Mouse (Mus musculus) limb, embryonic 14.5 days (tissue): ENCODE results near the gene Slc29a2. TPM values are rescaled to one million over a fixed set of nuclear protein-coding genes. Genes with fewer than 3 reads are reported as not detected.

ENCODE experiments used
- ATAC-seq: fragments of 200-750 bp; cut with Nextera tagmentation; 2 replicates; pipeline ENCODE4 v1.8.0; 2017; ENCODE audit warnings: low read depth, moderate number of reproducible peaks, moderate TSS enrichment; ENCODE audit not compliant: low FRiP score
- DNase-seq: peaks from one replicate; pipeline ENCODE4 v3.0.0-alpha.2; 2015; ENCODE audit warnings: low spot score
- H3K27ac ChIP-seq: fragments of 300-500 bp; sonication (generic); replicated peaks from 2 replicates; pipeline ENCODE4 v1.5.1; 2014; ENCODE audit warnings: low read depth, mild to moderate bottlenecking, low read length, moderate library complexity, mixed read lengths
- H3K27me3 ChIP-seq: fragments of 300-500 bp; sonication (generic); 2 replicates; pipeline ENCODE4 v1.6.1; 2014; ENCODE audit warnings: low read length, mixed read lengths; ENCODE audit not compliant: control insufficient read depth, insufficient read depth
- H3K36me3 ChIP-seq: fragments of 300-500 bp; sonication (generic); 2 replicates; pipeline ENCODE4 v1.6.1; 2014; ENCODE audit warnings: mild to moderate bottlenecking, low read length, moderate library complexity, mixed read lengths; ENCODE audit not compliant: control insufficient read depth, insufficient read depth
- H3K4me1 ChIP-seq: fragments of 300-500 bp; sonication (generic); 2 replicates; pipeline ENCODE4 v1.6.1; 2014; ENCODE audit warnings: antibody characterized with exemption, low read length, mixed read lengths; ENCODE audit not compliant: control insufficient read depth, insufficient read depth
- H3K4me2 ChIP-seq: fragments of 300-500 bp; sonication (generic); replicated peaks from 2 replicates; pipeline ENCODE4 v1.6.1; 2014; ENCODE audit warnings: low read depth, mild to moderate bottlenecking, low read length, moderate library complexity; ENCODE audit not compliant: severe bottlenecking
- H3K4me3 ChIP-seq: fragments of 300-500 bp; sonication (generic); replicated peaks from 2 replicates; pipeline ENCODE4 v1.5.1; 2014; ENCODE audit warnings: low read length
- H3K9ac ChIP-seq: fragments of 300-500 bp; sonication (generic); 2 replicates; pipeline ENCODE4 v1.6.1; 2014; ENCODE audit warnings: mild to moderate bottlenecking, low read depth, low read length, moderate library complexity; ENCODE audit not compliant: severe bottlenecking
- H3K9me3 ChIP-seq: fragments of 300-500 bp; sonication (generic); 2 replicates; pipeline ENCODE4 v1.6.1; 2016; ENCODE audit warnings: low read length; ENCODE audit not compliant: control insufficient read depth
- POLR2A ChIP-seq: fragments of 200-500 bp; IDR thresholded peaks from 2 replicates; pipeline ENCODE4 v1.8.0; 2012; ENCODE audit warnings: inconsistent platforms, mild to moderate bottlenecking, moderate library complexity, borderline replicate concordance; ENCODE audit not compliant: insufficient read depth, insufficient read length; ENCODE audit errors: extremely low read depth
- WGBS: fragments of 180-500 bp; shearing (Covaris S2); extraction: QIAGEN DNeasy Blood & Tissue Kit; methylation state at CpG from one replicate; pipeline ENCODE4 v1.1.7; 2014; 5-methylcytosine and 5-hydroxymethylcytosine counted together
- polyA plus RNA-seq, 2 experiments: library from polyadenylated mRNA; depleted of rRNA in 1 of 2; stranded (reverse) in 1 of 2; unstranded in 1 of 2; fragments of >200 nt; fragmentation: Nextera tagmentation in 1 of 2; extraction: Ambion mirVana in 1 of 2; gene quantifications; 2 replicates each; pipeline versions ENCODE4 v1.2.1 to v1.2.3; 2012 to 2014

Slc29a2 gene
- polyA plus RNA-seq, 2 experiments: 3.7 to 15.7 TPM

DNA sequence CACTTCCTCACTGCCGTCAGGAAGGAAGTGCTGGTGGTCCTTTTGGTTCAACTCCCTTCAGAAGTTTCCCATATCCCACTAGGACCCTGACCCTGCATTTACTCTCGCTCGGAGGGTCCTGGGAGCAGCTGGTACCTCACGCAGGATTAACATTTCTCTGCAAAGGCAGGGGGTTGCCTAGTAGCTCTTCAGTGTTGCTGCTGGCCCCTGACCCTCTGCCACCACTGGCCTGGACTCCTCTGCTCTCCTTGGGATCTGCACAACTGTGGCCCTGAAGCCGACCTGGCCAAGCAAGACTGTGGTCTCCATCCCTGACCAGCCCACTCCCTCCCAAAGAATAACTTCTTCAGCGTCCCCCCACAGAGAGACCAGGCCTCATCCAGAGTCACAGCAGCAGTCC lies 25.7 kb downstream of the Slc29a2 start:
- no peak for TF ChIP-seq POLR2A
- Histone ChIP-seq H3K4me1 (peaks cover 8% of the 10 kb centered on the region), H3K27ac (no peak overlapping the region), H3K27me3 (peaks cover 25% of the 10 kb centered on the region), H3K9ac (no peak overlapping the region), H3K4me3 (no peak overlapping the region), H3K4me2 (no peak overlapping the region), H3K36me3 (peaks cover 35% of the 10 kb centered on the region), H3K9me3 (no peaks in the 10 kb centered on the region)
- no peak for ATAC-seq
- WGBS: 74% methylated on average over 6 of the region's 6 CpGs
- no peak for DNase-seq

DNA sequence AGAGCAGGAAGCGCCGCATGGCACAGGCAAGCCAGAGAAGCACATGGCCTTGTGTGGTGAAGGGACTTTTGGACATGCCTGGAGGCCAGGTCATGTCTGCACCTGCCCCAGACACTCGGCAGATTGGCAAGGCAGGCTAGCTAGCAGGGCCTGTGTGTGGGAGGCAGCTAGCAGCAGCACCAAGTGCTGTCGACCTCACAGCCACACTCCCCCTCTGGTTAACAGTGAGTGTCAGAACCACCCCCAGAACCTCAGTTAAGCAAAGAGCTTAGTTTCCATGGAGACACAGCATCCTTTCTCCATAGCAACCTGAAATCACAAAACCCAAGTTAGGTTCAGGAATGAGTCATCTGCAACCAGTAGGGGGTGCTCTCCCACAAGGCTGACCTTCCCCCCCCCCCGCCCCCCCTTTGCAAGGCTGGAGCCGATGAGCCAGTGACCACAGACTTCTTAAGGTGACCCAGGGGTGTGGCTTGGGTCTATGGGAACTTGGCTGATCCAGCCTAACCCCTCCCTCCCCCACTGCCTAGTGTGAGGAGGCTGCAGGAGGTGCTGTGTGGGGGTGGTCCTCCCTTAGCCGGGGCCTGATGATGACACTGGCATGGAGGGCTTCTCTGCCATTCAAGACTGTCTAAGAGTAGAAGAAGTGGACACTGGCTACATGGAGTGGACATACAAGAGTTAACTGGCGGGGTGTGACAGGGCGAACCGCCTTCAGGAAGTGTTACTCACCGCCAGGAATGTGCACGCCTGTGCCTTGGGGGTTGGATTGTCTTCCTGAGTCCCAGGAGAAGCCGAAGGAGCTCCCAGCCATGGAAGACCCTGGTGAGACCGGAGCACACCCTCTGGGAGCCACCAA lies 26.6 kb downstream of the Slc29a2 start, which contains the start of gene Rin1:
TSS of gene Rin1 (plus strand) at position 435 of the 859 bp plus-strand sequence.
- H3K36me3 ChIP-seq: peaks cover 35% of the 10 kb centered on the region
- no peaks in the 10 kb centered on the region for H3K9me3 ChIP-seq
- peak within 1 kb of the TSS; percentile 11; the same call in 1 of the 2 replicates for H3K4me3 ChIP-seq
- TF ChIP-seq POLR2A: no peak
- no peak for ATAC-seq
- DNase-seq: peak; percentile 15
- H3K27me3 ChIP-seq: peaks cover 25% of the 10 kb centered on the region
- H3K27ac ChIP-seq: no peak within 1 kb of the TSS
- peak within 1 kb of the TSS; percentile 31 for H3K4me2 ChIP-seq
- no peak within 1 kb of the TSS for H3K9ac ChIP-seq
- whole genome bisulfite sequencing: 19% methylated on average over 11 of the region's 14 CpGs
- H3K4me1 ChIP-seq: peaks cover 8% of the 10 kb centered on the region

DNA sequence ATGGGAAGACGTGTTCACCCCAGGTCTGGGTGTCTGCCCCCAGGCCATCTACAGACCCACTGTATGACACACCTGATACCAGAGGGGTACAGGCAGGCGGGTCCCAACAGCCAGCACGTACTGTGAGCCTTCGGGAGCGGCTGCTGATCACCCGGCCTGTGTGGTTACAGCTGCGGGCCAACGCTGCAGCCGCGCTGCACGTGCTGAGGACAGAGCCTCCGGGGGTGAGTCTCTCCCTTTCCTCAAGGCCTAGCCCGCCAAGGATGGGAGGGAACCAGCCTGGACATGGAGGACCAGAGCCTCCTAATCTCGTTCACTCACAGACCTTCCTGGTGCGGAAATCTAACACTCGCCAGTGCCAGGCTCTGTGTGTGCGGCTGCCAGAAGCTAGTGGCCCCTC lies 27.4 kb downstream of the Slc29a2 start:
- Histone ChIP-seq H3K27me3 (peaks cover 25% of the 10 kb centered on the region), H3K27ac (no peak overlapping the region), H3K4me1 (peaks cover 8% of the 10 kb centered on the region), H3K4me2 (peak overlapping the region; percentile 31), H3K4me3 (peak overlapping the region; percentile 11; the same call in 1 of the 2 replicates), H3K36me3 (peaks cover 35% of the 10 kb centered on the region), H3K9me3 (no peaks in the 10 kb centered on the region), H3K9ac (no peak overlapping the region)
- 11% methylated on average over 12 of the region's 17 CpGs for WGBS
- no peak for TF ChIP-seq POLR2A
- ATAC-seq (no peak), DNase-seq (no peak)

DNA sequence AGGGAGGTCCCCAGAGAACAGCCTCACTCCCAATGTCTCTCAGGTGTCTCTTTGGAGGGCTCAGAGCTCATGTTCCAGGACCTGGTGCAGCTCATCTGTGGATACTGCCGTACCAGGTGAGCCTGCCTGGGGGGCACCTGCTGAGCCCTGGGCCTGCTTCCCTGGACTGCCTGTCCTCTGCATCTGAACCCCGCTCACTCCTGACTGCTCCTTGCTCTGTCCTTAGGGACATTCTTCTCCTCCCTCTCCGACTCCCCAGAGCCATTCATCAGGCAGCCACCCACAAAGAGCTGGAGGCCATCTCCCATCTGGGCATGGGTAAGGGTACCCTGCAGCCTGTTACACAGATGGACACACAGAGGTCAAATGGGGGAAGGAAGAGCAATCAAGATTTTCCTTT lies 27.9 kb downstream of the Slc29a2 start:
- H3K9ac ChIP-seq: no peak overlapping the region
- H3K4me2 ChIP-seq: peak overlapping the region; percentile 31; the same call in 1 of the 2 replicates
- no peak for TF ChIP-seq POLR2A
- DNase-seq (no peak), ATAC-seq (no peak)
- peaks cover 8% of the 10 kb centered on the region for H3K4me1 ChIP-seq
- no peak overlapping the region for H3K4me3 ChIP-seq
- 29% methylated on average over 3 of the region's 3 CpGs for WGBS
- H3K9me3 ChIP-seq: no peaks in the 10 kb centered on the region
- peaks cover 25% of the 10 kb centered on the region for H3K27me3 ChIP-seq
- no peak overlapping the region for H3K27ac ChIP-seq
- H3K36me3 ChIP-seq: peaks cover 32% of the 10 kb centered on the region

DNA sequence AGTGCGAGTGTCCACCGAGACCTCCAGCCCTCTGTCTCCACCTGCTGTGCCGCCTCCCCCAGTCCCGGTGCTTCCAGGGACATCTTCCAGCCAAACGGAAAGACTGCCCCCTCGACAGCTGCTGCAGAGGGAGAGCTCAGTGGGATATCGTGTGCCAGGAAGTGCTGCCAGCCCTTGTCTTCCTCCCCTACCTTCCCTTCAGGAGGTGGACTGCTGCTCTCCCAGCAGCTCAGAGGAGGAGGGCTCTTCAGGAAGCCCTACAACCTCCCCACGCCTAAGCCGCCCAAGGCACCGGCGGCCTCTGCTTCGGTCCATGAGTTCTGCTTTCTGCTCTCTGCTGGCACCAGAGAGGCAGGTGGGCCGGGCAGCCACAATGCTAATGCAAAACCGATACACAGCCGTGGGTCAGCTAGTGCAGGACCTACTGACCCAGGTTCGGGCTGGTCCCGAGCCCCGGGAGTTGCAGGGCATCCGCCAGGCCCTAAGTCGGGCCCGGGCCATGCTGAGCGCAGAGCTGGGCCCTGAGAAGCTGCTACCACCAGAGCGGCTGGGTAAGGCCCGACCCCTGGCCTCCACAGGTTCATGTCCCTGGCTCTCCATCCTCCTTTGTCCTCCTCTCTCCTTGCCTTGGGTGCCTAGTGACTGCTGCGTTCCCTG lies 28.6 kb downstream of the Slc29a2 start:
- Histone ChIP-seq H3K4me1 (peaks cover 12% of the 10 kb centered on the region), H3K27ac (no peak overlapping the region), H3K9ac (no peak overlapping the region), H3K9me3 (no peaks in the 10 kb centered on the region), H3K27me3 (peaks cover 25% of the 10 kb centered on the region), H3K4me2 (no peak overlapping the region), H3K36me3 (peaks cover 24% of the 10 kb centered on the region), H3K4me3 (no peak overlapping the region)
- ATAC-seq (no peak), DNase-seq (no peak)
- 27% methylated on average over 21 of the region's 25 CpGs for WGBS
- TF ChIP-seq POLR2A: no peak
